Mouse (Mus musculus): ENCODE measurements around the gene Elane. TPM values are rescaled to one million over a fixed set of nuclear protein-coding genes. Genes with fewer than 3 reads are reported as not detected.
A peak's percentile ranks its signal among the peaks of the same experiment; 100 is the strongest.

The Elane gene
- polyA plus RNA-seq, 1 experiment: 33.0 TPM

DNA sequence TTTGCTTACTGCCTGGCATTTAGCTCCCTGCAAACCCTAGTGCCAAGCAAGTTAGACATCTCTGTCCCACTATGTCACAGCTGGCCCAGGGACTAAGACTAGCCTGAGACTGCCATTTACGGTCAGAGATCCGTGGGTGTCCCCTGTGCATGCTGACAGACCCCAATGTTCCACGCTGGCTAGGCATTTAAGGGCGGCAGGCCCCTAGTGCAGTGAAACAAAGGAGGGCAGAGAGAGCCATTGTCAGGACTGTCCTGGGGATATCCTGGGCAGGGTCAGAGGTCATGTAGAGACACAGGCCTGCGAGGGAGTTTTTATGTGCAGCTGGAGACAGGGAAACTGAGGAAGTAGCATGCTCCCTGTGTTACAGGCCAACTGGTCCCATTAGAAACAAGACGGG, 47.8 kb downstream of the Elane start:
- Histone ChIP-seq H3K36me3 (ENCODE audit: control insufficient read depth, insufficient read depth, low read length) (peaks cover 15% of the 10 kb centered on the region), H3K27ac (ENCODE audit: insufficient read depth, low read length) (no peak overlapping the region), H3K4me3 (ENCODE audit: extremely low read depth, insufficient read depth, insufficient read length) (no peak overlapping the region), H3K4me1 (ENCODE audit: control insufficient read depth, insufficient read depth, insufficient read length) (peaks cover 35% of the 10 kb centered on the region), H3K27me3 (ENCODE audit: control insufficient read depth, insufficient read depth, low read length) (no peaks in the 10 kb centered on the region)
- WGBS: 91% methylated on average over 6 of the region's 6 CpGs
- TF ChIP-seq CTCF (IDR thresholded peaks at IDR 0.05; ENCODE audit: extremely low read depth, insufficient read depth, insufficient read length, insufficient replicate concordance) (no peak), POLR2A (IDR thresholded peaks at IDR 0.05; ENCODE audit: low read depth, low read length) (no peak)
- no peak for DNase-seq (ENCODE audit: low read depth in 1 of 2, low spot score in 2 of 2)

- Histone ChIP-seq H3K4me1 (ENCODE audit: control insufficient read depth, insufficient read depth, insufficient read length) (peaks cover 39% of the 10 kb centered on the region), H3K27ac (ENCODE audit: insufficient read depth, low read length) (no peak overlapping the region)
- WGBS: 82% methylated on average over 13 of the region's 13 CpGs
Observed at GRCm38 (mm10) chr10:79934272-79934721, 48.2 kb downstream of the Elane start.

GRCm38 (mm10) chr10:79934794-79935569, 48.9 kb downstream of the Elane start:
- 96% methylated on average over 16 of the region's 16 CpGs for WGBS
- TF ChIP-seq POLR2A (IDR thresholded peaks at IDR 0.05; ENCODE audit: low read depth, low read length) (no peak), CTCF (IDR thresholded peaks at IDR 0.05; ENCODE audit: extremely low read depth, insufficient read depth, insufficient read length, insufficient replicate concordance) (no peak)
- H3K27me3 ChIP-seq (ENCODE audit: control insufficient read depth, insufficient read depth, low read length): no peaks in the 10 kb centered on the region
- H3K27ac ChIP-seq (ENCODE audit: insufficient read depth, low read length): no peak overlapping the region
- no peak overlapping the region for H3K4me3 ChIP-seq (ENCODE audit: extremely low read depth, insufficient read depth, insufficient read length)
- peaks cover 45% of the 10 kb centered on the region for H3K4me1 ChIP-seq (ENCODE audit: control insufficient read depth, insufficient read depth, insufficient read length)
- DNase-seq (ENCODE audit: low read depth in 1 of 2, low spot score in 2 of 2): no peak
- H3K36me3 ChIP-seq (ENCODE audit: control insufficient read depth, insufficient read depth, low read length): peaks cover 15% of the 10 kb centered on the region

More at GRCm38 (mm10) chr10:79934272-79934721, 48.2 kb downstream of the Elane start:
- TF ChIP-seq POLR2A (IDR thresholded peaks at IDR 0.05; ENCODE audit: low read depth, low read length): no peak
- no peak for TF ChIP-seq CTCF (IDR thresholded peaks at IDR 0.05; ENCODE audit: extremely low read depth, insufficient read depth, insufficient read length, insufficient replicate concordance)
- Histone ChIP-seq H3K36me3 (ENCODE audit: control insufficient read depth, insufficient read depth, low read length) (peaks cover 15% of the 10 kb centered on the region), H3K27me3 (ENCODE audit: control insufficient read depth, insufficient read depth, low read length) (no peaks in the 10 kb centered on the region), H3K4me3 (ENCODE audit: extremely low read depth, insufficient read depth, insufficient read length) (no peak overlapping the region)
- no peak for DNase-seq (ENCODE audit: low read depth in 1 of 2, low spot score in 2 of 2)

DNA sequence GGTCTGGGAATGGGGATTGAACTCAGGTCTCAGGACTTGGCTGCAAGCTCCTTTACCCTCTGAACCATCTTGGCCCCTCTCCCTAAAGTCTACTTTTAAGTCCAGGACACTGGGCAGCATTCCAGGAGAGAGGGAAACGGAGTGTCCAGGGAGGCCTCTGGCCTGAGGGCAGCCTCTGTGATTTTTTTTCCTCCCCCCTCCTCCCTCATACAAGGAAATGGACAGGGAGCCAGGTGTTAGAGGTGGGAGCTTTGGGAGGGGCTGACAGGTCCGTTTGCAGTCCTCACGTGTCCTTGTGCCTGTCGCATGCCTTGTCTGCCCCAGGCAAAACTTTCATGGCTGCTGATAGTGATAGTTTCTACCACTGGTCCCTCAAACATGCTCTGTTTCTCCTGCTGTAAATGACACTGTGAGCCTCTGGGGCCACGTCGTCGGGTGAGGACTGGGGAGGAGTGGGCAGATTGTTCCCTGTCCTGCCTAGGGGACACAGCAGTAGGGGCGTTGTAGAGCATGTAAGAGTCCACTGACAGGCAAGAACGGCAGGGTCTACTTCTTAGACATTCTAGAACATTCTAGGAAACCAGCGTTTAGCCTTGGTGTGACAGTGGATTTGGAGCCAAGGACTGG, 50.4 kb downstream of the Elane start:
- Histone ChIP-seq H3K4me1 (ENCODE audit: control insufficient read depth, insufficient read depth, insufficient read length) (peaks cover 57% of the 10 kb centered on the region), H3K4me3 (ENCODE audit: extremely low read depth, insufficient read depth, insufficient read length) (no peak overlapping the region; the same call in 1 of the 2 replicates), H3K27ac (ENCODE audit: insufficient read depth, low read length) (peak overlapping the region; percentile 13; the same call in 1 of the 2 replicates), H3K36me3 (ENCODE audit: control insufficient read depth, insufficient read depth, low read length) (peaks cover 11% of the 10 kb centered on the region), H3K27me3 (ENCODE audit: control insufficient read depth, insufficient read depth, low read length) (no peaks in the 10 kb centered on the region)
- TF ChIP-seq POLR2A (IDR thresholded peaks at IDR 0.05; ENCODE audit: low read depth, low read length) (no peak), CTCF (IDR thresholded peaks at IDR 0.05; ENCODE audit: extremely low read depth, insufficient read depth, insufficient read length, insufficient replicate concordance) (no peak)
- WGBS: 37% methylated on average over 10 of the region's 10 CpGs
- no peak for DNase-seq (ENCODE audit: low read depth in 1 of 2, low spot score in 2 of 2)

DNA sequence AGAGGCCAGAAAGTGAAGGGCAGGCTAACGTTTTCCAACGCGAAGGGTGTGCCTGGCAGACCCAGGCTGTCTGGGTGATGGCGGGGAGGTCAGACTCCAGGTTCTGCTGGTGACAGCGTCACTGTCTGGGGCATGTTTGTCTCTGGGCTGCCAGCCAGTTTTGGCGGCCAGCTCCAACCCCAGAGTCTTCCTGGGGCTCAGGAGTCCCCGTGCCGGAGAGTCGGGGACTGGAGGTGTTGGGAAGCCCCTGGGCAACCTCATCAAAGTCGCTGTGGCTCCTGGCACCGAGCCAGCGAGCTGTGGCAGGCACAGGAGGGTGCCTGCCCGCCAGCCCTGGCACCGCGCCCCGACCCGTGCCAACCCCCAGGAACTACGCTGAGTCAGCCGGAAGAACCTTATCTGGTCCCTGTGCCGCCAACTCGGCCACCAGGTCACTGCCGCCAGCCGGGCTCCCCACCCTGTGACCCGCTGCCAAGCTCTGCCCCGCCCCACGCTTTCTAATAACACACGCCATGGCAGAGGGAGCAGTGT, 50.9 kb downstream of the Elane start:
- WGBS: 3% methylated on average over 27 of the region's 27 CpGs
- Histone ChIP-seq H3K27me3 (ENCODE audit: control insufficient read depth, insufficient read depth, low read length) (no peaks in the 10 kb centered on the region), H3K4me3 (ENCODE audit: extremely low read depth, insufficient read depth, insufficient read length) (peak overlapping the region; percentile 16; the same call in 1 of the 2 replicates), H3K27ac (ENCODE audit: insufficient read depth, low read length) (peak overlapping the region; percentile 57), H3K36me3 (ENCODE audit: control insufficient read depth, insufficient read depth, low read length) (peaks cover 7% of the 10 kb centered on the region; the same call in 1 of the 2 replicates), H3K4me1 (ENCODE audit: control insufficient read depth, insufficient read depth, insufficient read length) (peaks cover 62% of the 10 kb centered on the region)
- peak; percentile 55 to 84 for DNase-seq (ENCODE audit: low read depth in 1 of 2, low spot score in 2 of 2)
- TF ChIP-seq CTCF (IDR thresholded peaks at IDR 0.05; ENCODE audit: extremely low read depth, insufficient read depth, insufficient read length, insufficient replicate concordance) (no peak), POLR2A (IDR thresholded peaks at IDR 0.05; ENCODE audit: low read depth, low read length) (no peak)

Other genes starting within 250 kb of the Elane start
- gene Shc2, start 248.3 kb upstream of the Elane start, polyA plus RNA-seq (2012; rRNA removed): 1.0 and 1.3 TPM in 2 replicates
- not detected in 2 replicates for gene Odf3l2, start 240.5 kb upstream of the Elane start, polyA plus RNA-seq (2012; rRNA removed)
- 22.0 and 33.9 TPM in 2 replicates for gene Madcam1, start 221.7 kb upstream of the Elane start, polyA plus RNA-seq (2012; rRNA removed)
- gene Tpgs1, start 216.9 kb upstream of the Elane start, polyA plus RNA-seq (2012; rRNA removed): 47.9 and 77.7 TPM in 2 replicates
- 119 and 143 TPM in 2 replicates for gene Cdc34, start 204.1 kb upstream of the Elane start, polyA plus RNA-seq (2012; rRNA removed)
- gene Gzmm, start 197.2 kb upstream of the Elane start, polyA plus RNA-seq (2012; rRNA removed): 1.7 and 1.8 TPM in 2 replicates
- gene Bsg, start 181.8 kb upstream of the Elane start, polyA plus RNA-seq (2012; rRNA removed): 208 and 255 TPM in 2 replicates
- gene Hcn2, start 169.6 kb upstream of the Elane start, polyA plus RNA-seq (2012; rRNA removed): 0.77 and 1.5 TPM in 2 replicates
- 60.5 and 62.5 TPM in 2 replicates for gene Polrmt, start 139.7 kb upstream of the Elane start, polyA plus RNA-seq (2012; rRNA removed)
- not detected in 2 replicates for gene Fgf22, start 131.2 kb upstream of the Elane start, polyA plus RNA-seq (2012; rRNA removed)
- gene Rnf126, start 119.3 kb upstream of the Elane start, polyA plus RNA-seq (2012; rRNA removed): 122 and 217 TPM in 2 replicates
- gene Fstl3, start 109.0 kb upstream of the Elane start, polyA plus RNA-seq (2012; rRNA removed): 5.8 and 10.9 TPM in 2 replicates
- 1.4 and 1.6 TPM in 2 replicates for gene Prss57, start 95.3 kb upstream of the Elane start, polyA plus RNA-seq (2012; rRNA removed)
- gene Palm, start 92.7 kb upstream of the Elane start, polyA plus RNA-seq (2012; rRNA removed): 9.2 and 14.6 TPM in 2 replicates
- gene Misp, start 65.3 kb upstream of the Elane start, polyA plus RNA-seq (2012; rRNA removed): 0.07 and 0.18 TPM in 2 replicates
- 251 and 315 TPM in 2 replicates for gene Ptbp1, start 31.8 kb upstream of the Elane start, polyA plus RNA-seq (2012; rRNA removed)
- 25.6 and 39.2 TPM in 2 replicates for gene Prtn3, start 11.8 kb upstream of the Elane start, polyA plus RNA-seq (2012; rRNA removed)
- gene Plppr3, start 11.6 kb upstream of the Elane start, polyA plus RNA-seq (2012; rRNA removed): 3.6 and 4.0 TPM in 2 replicates
- gene Cfd, start 4.6 kb downstream of the Elane start, polyA plus RNA-seq (2012; rRNA removed): 71.5 and 138 TPM in 2 replicates
- 46.4 and 73.7 TPM in 2 replicates for gene Med16, start 22.7 kb downstream of the Elane start, polyA plus RNA-seq (2012; rRNA removed)
- gene Gm26602, start 24.6 kb downstream of the Elane start, polyA plus RNA-seq (2012; rRNA removed): not detected in 2 replicates
- gene Kiss1r, start 30.7 kb downstream of the Elane start, polyA plus RNA-seq (2012; rRNA removed): 5.3 and 6.3 TPM in 2 replicates
- 117 and 150 TPM in 2 replicates for gene R3hdm4, start 35.0 kb downstream of the Elane start, polyA plus RNA-seq (2012; rRNA removed)
- 15.0 and 23.2 TPM in 2 replicates for gene Arid3a, start 40.8 kb downstream of the Elane start, polyA plus RNA-seq (2012; rRNA removed)
- 41.2 and 51.6 TPM in 2 replicates for gene Wdr18, start 73.9 kb downstream of the Elane start, polyA plus RNA-seq (2012; rRNA removed)
- 0.12 and 0.16 TPM in 2 replicates for gene Grin3b, start 84.5 kb downstream of the Elane start, polyA plus RNA-seq (2012; rRNA removed)
- 266 and 371 TPM in 2 replicates for gene Tmem259, start 98.1 kb downstream of the Elane start, polyA plus RNA-seq (2012; rRNA removed)
- 297 and 409 TPM in 2 replicates for gene Cnn2, start 102.3 kb downstream of the Elane start, polyA plus RNA-seq (2012; rRNA removed)
- 50.4 and 64.5 TPM in 2 replicates for gene Abca7, start 110.2 kb downstream of the Elane start, polyA plus RNA-seq (2012; rRNA removed)
- 492 and 574 TPM in 2 replicates for gene Arhgap45, start 130.4 kb downstream of the Elane start, polyA plus RNA-seq (2012; rRNA removed)
- 139 and 182 TPM in 2 replicates for gene Polr2e, start 153.5 kb downstream of the Elane start, polyA plus RNA-seq (2012; rRNA removed)
- gene Gpx4, start 160.9 kb downstream of the Elane start, polyA plus RNA-seq (2012; rRNA removed): 238 and 259 TPM in 2 replicates
- gene Sbno2, start 219.3 kb downstream of the Elane start, polyA plus RNA-seq (2012; rRNA removed): 95.0 and 122 TPM in 2 replicates
- 120 and 144 TPM in 2 replicates for gene Stk11, start 229.6 kb downstream of the Elane start, polyA plus RNA-seq (2012; rRNA removed)